Mouse (Mus musculus) forebrain, embryonic 10.5 days (tissue): ENCODE measurements around the gene Rad51. TPM values are rescaled to one million over a fixed set of nuclear protein-coding genes. Genes with fewer than 3 reads are reported as not detected.

Source experiments
- DNase-seq: peaks from one replicate; pipeline ENCODE4 v3.0.0-alpha.2; 2017; ENCODE audit warnings: low spot score; ENCODE audit errors: extremely low spot score
- H3K27ac ChIP-seq: fragments of 300-500 bp; sonication (generic); 2 replicates; pipeline ENCODE4 v1.5.1; 2016; ENCODE audit warnings: mild to moderate bottlenecking
- H3K27me3 ChIP-seq: fragments of 300-500 bp; sonication (generic); 2 replicates; pipeline ENCODE4 v1.6.1; 2016; ENCODE audit warnings: mild to moderate bottlenecking; ENCODE audit not compliant: poor library complexity, severe bottlenecking
- H3K36me3 ChIP-seq: fragments of 300-500 bp; sonication (generic); replicated peaks from 2 replicates; pipeline ENCODE4 v1.6.1; 2016; ENCODE audit warnings: mild to moderate bottlenecking, moderate library complexity
- H3K4me1 ChIP-seq: fragments of 300-500 bp; sonication (generic); 2 replicates; pipeline ENCODE4 v1.6.1; 2016
- H3K4me3 ChIP-seq: fragments of 300-500 bp; sonication (generic); 2 replicates; pipeline ENCODE4 v1.5.1; 2016; ENCODE audit warnings: mild to moderate bottlenecking, moderate library complexity
- H3K9me3 ChIP-seq: fragments of 300-500 bp; sonication (generic); 2 replicates; pipeline ENCODE4 v1.6.1; 2016; ENCODE audit warnings: mild to moderate bottlenecking, moderate library complexity
- WGBS: fragments of 180-500 bp; shearing (Covaris S2); methylation state at CpG from one replicate; pipeline ENCODE4 v1.1.7; 2016; 5-methylcytosine and 5-hydroxymethylcytosine counted together
- polyA plus RNA-seq: library from polyadenylated mRNA; unstranded; fragments of >200 nt; fragmentation: Nextera tagmentation; extraction: Ambion mirVana; gene quantifications from 2 replicates; pipeline ENCODE4 v1.2.1, GENCODE M21; 2016

The Rad51 gene
- polyA plus RNA-seq, 1 experiment from 2014 or later = 113 TPM

GRCm38 (mm10) chr2:119170282-119170681, 57.7 kb downstream of the Rad51 start:
- DNase-seq = no peak
- Histone ChIP-seq H3K27me3 (peaks cover 45% of the 10 kb centered on the region), H3K27ac (no peak overlapping the region), H3K4me1 (peaks cover 56% of the 10 kb centered on the region), H3K36me3 (peaks cover 11% of the 10 kb centered on the region), H3K9me3 (no peaks in the 10 kb centered on the region), H3K4me3 (no peak overlapping the region)
- WGBS = 75% methylated on average over 2 of the region's 2 CpGs

GRCm38 (mm10) chr2:119171574-119171973, 59.0 kb downstream of the Rad51 start:
- H3K4me3 ChIP-seq = no peak overlapping the region
- H3K36me3 ChIP-seq = peaks cover 14% of the 10 kb centered on the region
- 85% methylated on average over 8 of the region's 8 CpGs for WGBS
- H3K27me3 ChIP-seq = peaks cover 32% of the 10 kb centered on the region
- peaks cover 54% of the 10 kb centered on the region for H3K4me1 ChIP-seq
- H3K9me3 ChIP-seq = no peaks in the 10 kb centered on the region
- no peak for DNase-seq
- no peak overlapping the region for H3K27ac ChIP-seq

- WGBS = 89% methylated on average over 7 of the region's 7 CpGs
- peak overlapping the region; percentile 57; the same call in 1 of the 2 replicates for H3K27ac ChIP-seq
- DNase-seq = no peak
These were observed 59.9 kb downstream of the Rad51 start for GRCm38 (mm10) chr2:119172446-119172845.

GRCm38 (mm10) chr2:119172862-119173576, 60.4 kb downstream of the Rad51 start:
- H3K36me3 ChIP-seq = peaks cover 21% of the 10 kb centered on the region
- WGBS = 36% methylated on average over 13 of the region's 13 CpGs
- H3K9me3 ChIP-seq = no peaks in the 10 kb centered on the region
- H3K27me3 ChIP-seq = peaks cover 17% of the 10 kb centered on the region
- H3K4me3 ChIP-seq = no peak overlapping the region
- H3K27ac ChIP-seq = peak overlapping the region; percentile 57; the same call in 1 of the 2 replicates
- no peak for DNase-seq
- peaks cover 40% of the 10 kb centered on the region for H3K4me1 ChIP-seq

More at GRCm38 (mm10) chr2:119172446-119172845, 59.9 kb downstream of the Rad51 start:
- Histone ChIP-seq H3K27me3 (peaks cover 23% of the 10 kb centered on the region), H3K9me3 (no peaks in the 10 kb centered on the region), H3K4me3 (no peak overlapping the region), H3K4me1 (peaks cover 45% of the 10 kb centered on the region), H3K36me3 (peaks cover 18% of the 10 kb centered on the region)

GRCm38 (mm10) chr2:119173991-119174651, 61.5 kb downstream of the Rad51 start, which contains the start of gene Gm14137:
TSS of gene Gm14137 (plus strand) at chr2:119174509.
- peaks cover 31% of the 10 kb centered on the region for H3K36me3 ChIP-seq
- 40% methylated on average over 8 of the region's 8 CpGs for WGBS
- DNase-seq = no peak
- H3K4me3 ChIP-seq = no peak within 1 kb of the TSS
- H3K9me3 ChIP-seq = no peaks in the 10 kb centered on the region
- peak within 1 kb of the TSS; percentile 58 for H3K27ac ChIP-seq
- H3K27me3 ChIP-seq = peaks cover 6% of the 10 kb centered on the region
- H3K4me1 ChIP-seq = peaks cover 37% of the 10 kb centered on the region

- Histone ChIP-seq H3K9me3 (no peaks in the 10 kb centered on the region), H3K4me1 (peaks cover 37% of the 10 kb centered on the region), H3K36me3 (peaks cover 38% of the 10 kb centered on the region), H3K4me3 (no peak overlapping the region), H3K27me3 (no peaks in the 10 kb centered on the region), H3K27ac (peak overlapping the region; percentile 58)
- no peak for DNase-seq
- 66% methylated on average over 14 of the region's 14 CpGs for WGBS
These were observed 62.3 kb downstream of the Rad51 start for GRCm38 (mm10) chr2:119174866-119175265.

- Histone ChIP-seq H3K9me3 (no peaks in the 10 kb centered on the region), H3K4me3 (no peak overlapping the region), H3K27ac (no peak overlapping the region), H3K36me3 (peaks cover 46% of the 10 kb centered on the region), H3K4me1 (peaks cover 37% of the 10 kb centered on the region), H3K27me3 (no peaks in the 10 kb centered on the region)
- no peak for DNase-seq
- 71% methylated on average over 6 of the region's 6 CpGs for WGBS
These were observed 63.0 kb downstream of the Rad51 start for GRCm38 (mm10) chr2:119175614-119176013.

GRCm38 (mm10) chr2:119176761-119177160, 64.2 kb downstream of the Rad51 start:
- H3K36me3 ChIP-seq = peaks cover 51% of the 10 kb centered on the region

GRCm38 (mm10) chr2:119177384-119177939, 64.9 kb downstream of the Rad51 start:
- 89% methylated on average over 5 of the region's 5 CpGs for WGBS
- Histone ChIP-seq H3K4me3 (no peak overlapping the region), H3K4me1 (peaks cover 28% of the 10 kb centered on the region), H3K27ac (no peak overlapping the region), H3K9me3 (no peaks in the 10 kb centered on the region), H3K36me3 (peaks cover 48% of the 10 kb centered on the region), H3K27me3 (no peaks in the 10 kb centered on the region)
- DNase-seq = no peak

More at GRCm38 (mm10) chr2:119176761-119177160, 64.2 kb downstream of the Rad51 start:
- Histone ChIP-seq H3K27me3 (no peaks in the 10 kb centered on the region), H3K4me1 (peaks cover 35% of the 10 kb centered on the region), H3K4me3 (no peak overlapping the region), H3K9me3 (no peaks in the 10 kb centered on the region), H3K27ac (no peak overlapping the region)
- DNase-seq = no peak
- 51% methylated on average over 3 of the region's 3 CpGs for WGBS

- H3K4me3 ChIP-seq = no peak overlapping the region
- 85% methylated on average over 7 of the region's 7 CpGs for WGBS
- DNase-seq = no peak
- H3K4me1 ChIP-seq = no peaks in the 10 kb centered on the region
- H3K27ac ChIP-seq = no peak overlapping the region
- peaks cover 64% of the 10 kb centered on the region for H3K36me3 ChIP-seq
- H3K27me3 ChIP-seq = no peaks in the 10 kb centered on the region
- H3K9me3 ChIP-seq = no peaks in the 10 kb centered on the region
These were observed 70.3 kb downstream of the Rad51 start for GRCm38 (mm10) chr2:119182914-119183313.

- WGBS = 5% methylated on average over 15 of the region's 15 CpGs
- peak; percentile 86 for DNase-seq
- Histone ChIP-seq H3K4me3 (peak overlapping the region; percentile 39), H3K4me1 (peaks cover 7% of the 10 kb centered on the region), H3K9me3 (no peaks in the 10 kb centered on the region), H3K27ac (no peak overlapping the region), H3K27me3 (no peaks in the 10 kb centered on the region), H3K36me3 (peaks cover 15% of the 10 kb centered on the region)
These were observed 76.6 kb downstream of the Rad51 start for GRCm38 (mm10) chr2:119189029-119189710.

GRCm38 (mm10) chr2:119190969-119191368, 78.4 kb downstream of the Rad51 start:
- no peak overlapping the region for H3K4me3 ChIP-seq
- H3K36me3 ChIP-seq = no peaks in the 10 kb centered on the region
- 88% methylated on average over 5 of the region's 5 CpGs for WGBS
- H3K9me3 ChIP-seq = no peaks in the 10 kb centered on the region
- H3K4me1 ChIP-seq = peaks cover 9% of the 10 kb centered on the region
- H3K27me3 ChIP-seq = no peaks in the 10 kb centered on the region
- no peak for DNase-seq
- no peak overlapping the region for H3K27ac ChIP-seq
